Mouse (Mus musculus) hindbrain, embryonic 16.5 days (tissue): ENCODE results near the gene Aqp8. TPM values are rescaled to one million over a fixed set of nuclear protein-coding genes. Genes with fewer than 3 reads are reported as not detected.

Source experiments
- ATAC-seq: fragments of 200-750 bp; cut with Nextera tagmentation; 2 replicates; pipeline ENCODE4 v1.8.0; 2017; ENCODE audit warnings: moderate TSS enrichment, moderate library complexity
- H3K27ac ChIP-seq: fragments of 300-500 bp; sonication (generic); 2 replicates; pipeline ENCODE4 v1.5.1; 2014; ENCODE audit warnings: low read depth, mild to moderate bottlenecking, control low read depth, low read length, moderate library complexity
- H3K27me3 ChIP-seq: fragments of 300-500 bp; sonication (generic); replicated peaks from 2 replicates; pipeline ENCODE4 v1.6.1; 2014; ENCODE audit warnings: low read length; ENCODE audit not compliant: control insufficient read depth, insufficient read depth
- H3K36me3 ChIP-seq: fragments of 300-500 bp; sonication (generic); 2 replicates; pipeline ENCODE4 v1.6.1; 2014; ENCODE audit warnings: mild to moderate bottlenecking, low read length, moderate library complexity, mixed read lengths; ENCODE audit not compliant: control insufficient read depth, insufficient read depth
- H3K4me1 ChIP-seq: fragments of 300-500 bp; sonication (generic); 2 replicates; pipeline ENCODE4 v1.6.1; 2014; ENCODE audit warnings: low read depth, low read length; ENCODE audit not compliant: control insufficient read depth, insufficient read depth
- H3K4me2 ChIP-seq: fragments of 300-500 bp; sonication (generic); 2 replicates; pipeline ENCODE4 v1.6.1; 2014; ENCODE audit warnings: mild to moderate bottlenecking, low read length, control low read depth, moderate library complexity
- H3K4me3 ChIP-seq: fragments of 300-500 bp; sonication (generic); 2 replicates; pipeline ENCODE4 v1.5.1; 2014; ENCODE audit warnings: mild to moderate bottlenecking, low read length, control low read depth, moderate library complexity
- H3K9ac ChIP-seq: fragments of 300-500 bp; sonication (generic); 2 replicates; pipeline ENCODE4 v1.6.1; 2014; ENCODE audit warnings: low read depth, mild to moderate bottlenecking, control low read depth, low read length, moderate library complexity
- H3K9me3 ChIP-seq: fragments of 300-500 bp; sonication (generic); 2 replicates; pipeline ENCODE4 v1.6.1; 2014; ENCODE audit warnings: mild to moderate bottlenecking, low read length, moderate library complexity; ENCODE audit not compliant: control insufficient read depth
- WGBS: fragments of 180-500 bp; shearing (Covaris S2); extraction: QIAGEN DNeasy Blood & Tissue Kit; methylation state at CpG from one replicate; pipeline ENCODE4 v1.1.7; 2014; 5-methylcytosine and 5-hydroxymethylcytosine counted together
- polyA plus RNA-seq: library from polyadenylated mRNA; unstranded; fragments of >200 nt; fragmentation: Nextera tagmentation; extraction: Ambion mirVana; gene quantifications from 2 replicates; pipeline ENCODE4 v1.2.1, GENCODE M21; 2015

Aqp8 gene
- polyA plus RNA-seq, 1 experiment from 2014 or later = not detected

GRCm38 (mm10) chr7:123431206-123431605 is 30.9 kb upstream of the Aqp8 start:
- no peaks in the 10 kb centered on the region for H3K27me3 ChIP-seq
- H3K4me1 ChIP-seq = no peaks in the 10 kb centered on the region
- no peak overlapping the region for H3K4me3 ChIP-seq
- H3K9ac ChIP-seq = no peak overlapping the region
- 72% methylated on average over 4 of the region's 4 CpGs for WGBS
- H3K9me3 ChIP-seq = no peaks in the 10 kb centered on the region
- H3K4me2 ChIP-seq = no peak overlapping the region
- no peak for ATAC-seq
- H3K27ac ChIP-seq = no peak overlapping the region
- peaks cover 16% of the 10 kb centered on the region for H3K36me3 ChIP-seq

GRCm38 (mm10) chr7:123442079-123442478 is 20.0 kb upstream of the Aqp8 start:
- Histone ChIP-seq H3K27ac (no peak overlapping the region), H3K4me3 (no peak overlapping the region), H3K9ac (no peak overlapping the region), H3K4me1 (no peaks in the 10 kb centered on the region), H3K36me3 (no peaks in the 10 kb centered on the region), H3K9me3 (no peaks in the 10 kb centered on the region), H3K4me2 (no peak overlapping the region), H3K27me3 (no peaks in the 10 kb centered on the region)
- no peak for ATAC-seq
- 90% methylated on average over 1 of the region's 1 CpGs for WGBS

GRCm38 (mm10) chr7:123448794-123449193 is 13.3 kb upstream of the Aqp8 start:
- H3K36me3 ChIP-seq = no peaks in the 10 kb centered on the region
- 93% methylated on average over 2 of the region's 2 CpGs for WGBS
- no peak for ATAC-seq

GRCm38 (mm10) chr7:123449676-123450075 is 12.4 kb upstream of the Aqp8 start:
- Histone ChIP-seq H3K27me3 (no peaks in the 10 kb centered on the region), H3K9me3 (no peaks in the 10 kb centered on the region), H3K9ac (no peak overlapping the region), H3K4me3 (no peak overlapping the region), H3K4me2 (no peak overlapping the region), H3K36me3 (no peaks in the 10 kb centered on the region), H3K4me1 (no peaks in the 10 kb centered on the region), H3K27ac (no peak overlapping the region)
- 60% methylated on average over 10 of the region's 10 CpGs for WGBS
- ATAC-seq = no peak

More at GRCm38 (mm10) chr7:123448794-123449193, 13.3 kb upstream of the Aqp8 start:
- H3K4me2 ChIP-seq = no peak overlapping the region
- H3K9me3 ChIP-seq = no peaks in the 10 kb centered on the region
- no peak overlapping the region for H3K9ac ChIP-seq
- no peak overlapping the region for H3K4me3 ChIP-seq
- no peak overlapping the region for H3K27ac ChIP-seq
- no peaks in the 10 kb centered on the region for H3K27me3 ChIP-seq
- no peaks in the 10 kb centered on the region for H3K4me1 ChIP-seq

GRCm38 (mm10) chr7:123450515-123450914 is 11.6 kb upstream of the Aqp8 start:
- Histone ChIP-seq H3K4me1 (no peaks in the 10 kb centered on the region), H3K9ac (no peak overlapping the region), H3K27me3 (no peaks in the 10 kb centered on the region), H3K9me3 (no peaks in the 10 kb centered on the region), H3K36me3 (no peaks in the 10 kb centered on the region), H3K4me2 (no peak overlapping the region), H3K27ac (no peak overlapping the region), H3K4me3 (no peak overlapping the region)
- 89% methylated on average over 2 of the region's 2 CpGs for WGBS
- no peak for ATAC-seq

- no peaks in the 10 kb centered on the region for H3K36me3 ChIP-seq
- no peak overlapping the region for H3K4me3 ChIP-seq
- H3K27ac ChIP-seq = no peak overlapping the region
- H3K9ac ChIP-seq = no peak overlapping the region
- no peaks in the 10 kb centered on the region for H3K4me1 ChIP-seq
- WGBS = 78% methylated on average over 6 of the region's 6 CpGs
- no peak for ATAC-seq
- H3K9me3 ChIP-seq = no peaks in the 10 kb centered on the region
- no peak overlapping the region for H3K4me2 ChIP-seq
- no peaks in the 10 kb centered on the region for H3K27me3 ChIP-seq
These were observed 9.5 kb upstream of the Aqp8 start for GRCm38 (mm10) chr7:123452551-123452950.

- H3K9me3 ChIP-seq = no peaks in the 10 kb centered on the region
- WGBS = 91% methylated on average over 8 of the region's 8 CpGs
- H3K4me3 ChIP-seq = no peak overlapping the region
- no peak overlapping the region for H3K9ac ChIP-seq
- no peaks in the 10 kb centered on the region for H3K4me1 ChIP-seq
- H3K36me3 ChIP-seq = no peaks in the 10 kb centered on the region
- no peak overlapping the region for H3K4me2 ChIP-seq
- H3K27ac ChIP-seq = no peak overlapping the region
- ATAC-seq = no peak
- H3K27me3 ChIP-seq = no peaks in the 10 kb centered on the region
These were observed 9.0 kb upstream of the Aqp8 start for GRCm38 (mm10) chr7:123453066-123453465.

GRCm38 (mm10) chr7:123455088-123455487 is 7.0 kb upstream of the Aqp8 start:
- no peaks in the 10 kb centered on the region for H3K27me3 ChIP-seq
- H3K36me3 ChIP-seq = no peaks in the 10 kb centered on the region
- H3K4me2 ChIP-seq = no peak overlapping the region
- no peak overlapping the region for H3K27ac ChIP-seq
- no peak for ATAC-seq
- WGBS = 94% methylated on average over 3 of the region's 3 CpGs
- no peaks in the 10 kb centered on the region for H3K4me1 ChIP-seq
- H3K9me3 ChIP-seq = no peaks in the 10 kb centered on the region
- no peak overlapping the region for H3K9ac ChIP-seq
- no peak overlapping the region for H3K4me3 ChIP-seq

- Histone ChIP-seq H3K4me2 (no peak overlapping the region), H3K4me3 (no peak overlapping the region), H3K36me3 (no peaks in the 10 kb centered on the region), H3K9ac (no peak overlapping the region), H3K27me3 (no peaks in the 10 kb centered on the region; the same call in 1 of the 2 replicates), H3K9me3 (no peaks in the 10 kb centered on the region), H3K27ac (no peak overlapping the region), H3K4me1 (no peaks in the 10 kb centered on the region)
- 92% methylated on average over 4 of the region's 4 CpGs for WGBS
- ATAC-seq = no peak
These were observed 3.8 kb upstream of the Aqp8 start for GRCm38 (mm10) chr7:123458309-123458708.

- Histone ChIP-seq H3K4me2 (no peak overlapping the region), H3K27ac (no peak overlapping the region), H3K36me3 (no peaks in the 10 kb centered on the region), H3K27me3 (no peaks in the 10 kb centered on the region; the same call in 1 of the 2 replicates), H3K4me1 (no peaks in the 10 kb centered on the region), H3K4me3 (no peak overlapping the region), H3K9me3 (no peaks in the 10 kb centered on the region), H3K9ac (no peak overlapping the region)
- WGBS = 87% methylated on average over 4 of the region's 4 CpGs
- ATAC-seq = no peak
These were observed 2.8 kb upstream of the Aqp8 start for GRCm38 (mm10) chr7:123459247-123459646.
